Mouse (Mus musculus): ENCODE results near the gene Clec11a. TPM values are rescaled to one million over a fixed set of nuclear protein-coding genes. Genes with fewer than 3 reads are reported as not detected.
"Not testable (repeated sequence)": the region's sequence is repeated elsewhere in the genome, so short reads cannot be mapped to it uniquely, and the experiment has no call there.

Clec11a gene
- polyA plus RNA-seq, 1 experiment from 2014 or later, result 3.5 TPM

DNA sequence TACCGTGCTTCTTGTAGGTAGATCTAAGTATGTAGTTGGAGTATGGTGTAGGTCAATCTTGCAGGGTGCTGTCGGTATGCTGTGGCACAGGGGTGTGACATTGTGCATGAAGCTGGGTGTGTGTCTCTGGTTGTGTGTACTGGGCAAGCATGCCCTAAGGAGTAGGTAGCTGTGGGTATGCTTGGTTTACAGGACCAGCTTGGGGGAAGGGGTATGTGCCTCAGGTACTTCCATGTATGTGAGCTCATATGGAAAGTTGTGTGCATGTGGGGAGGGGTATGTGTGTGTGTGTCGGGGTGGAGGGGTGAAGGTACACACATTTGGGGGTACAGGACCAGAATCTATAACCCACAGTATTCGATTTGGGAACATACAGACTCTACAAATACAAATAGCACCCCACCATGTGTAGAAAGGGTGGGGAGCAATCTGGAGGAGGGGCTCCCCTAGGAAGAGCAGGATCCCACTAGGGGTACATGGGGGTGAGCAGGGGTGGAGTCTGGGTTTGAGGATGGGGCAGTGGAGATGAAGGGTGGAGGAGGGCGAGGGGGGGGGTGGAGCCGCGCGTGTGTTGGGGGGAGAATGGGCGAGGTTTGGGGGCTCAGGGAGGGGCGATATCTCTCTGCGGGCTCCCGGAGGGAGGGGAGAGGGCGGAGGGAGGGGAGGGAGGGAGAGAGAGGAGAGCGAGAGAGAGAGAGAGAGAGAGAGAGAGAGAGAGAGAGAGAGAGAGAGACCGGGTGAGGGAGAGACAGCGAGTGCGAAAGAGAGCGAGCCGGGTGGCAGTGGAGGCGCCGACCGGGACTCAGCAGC is 3.0 kb upstream of the Clec11a start, which contains the start of gene Shank1:
Gene Shank1, plus strand, starts transcription at position 779 of the 810 bp plus-strand sequence.
- H3K9me3 ChIP-seq (ENCODE audit: control insufficient read depth, low read length), result no peaks in the 10 kb centered on the region
- peaks cover 8% of the 10 kb centered on the region; the same call in 1 of the 2 replicates for H3K36me3 ChIP-seq (ENCODE audit: control insufficient read depth, insufficient read depth)
- no peaks in the 10 kb centered on the region for H3K27me3 ChIP-seq (replicated peaks; ENCODE audit: control insufficient read depth, insufficient read depth, low read length)
- H3K27ac ChIP-seq (ENCODE audit: low read length), result peak within 1 kb of the TSS; percentile 56
- H3K4me1 ChIP-seq (replicated peaks; ENCODE audit: control insufficient read depth, insufficient read depth, low read length), result peaks cover 26% of the 10 kb centered on the region
- peak within 1 kb of the TSS; percentile 87 for H3K4me2 ChIP-seq (ENCODE audit: low read length)
- peak within 1 kb of the TSS; percentile 71 for H3K4me3 ChIP-seq (replicated peaks; ENCODE audit: low read length)
- peak within 1 kb of the TSS; percentile 83 for H3K9ac ChIP-seq (replicated peaks; ENCODE audit: low read depth, low read length)
- no peak for ATAC-seq
- 16% methylated on average over 14 of the region's 22 CpGs for WGBS

DNA sequence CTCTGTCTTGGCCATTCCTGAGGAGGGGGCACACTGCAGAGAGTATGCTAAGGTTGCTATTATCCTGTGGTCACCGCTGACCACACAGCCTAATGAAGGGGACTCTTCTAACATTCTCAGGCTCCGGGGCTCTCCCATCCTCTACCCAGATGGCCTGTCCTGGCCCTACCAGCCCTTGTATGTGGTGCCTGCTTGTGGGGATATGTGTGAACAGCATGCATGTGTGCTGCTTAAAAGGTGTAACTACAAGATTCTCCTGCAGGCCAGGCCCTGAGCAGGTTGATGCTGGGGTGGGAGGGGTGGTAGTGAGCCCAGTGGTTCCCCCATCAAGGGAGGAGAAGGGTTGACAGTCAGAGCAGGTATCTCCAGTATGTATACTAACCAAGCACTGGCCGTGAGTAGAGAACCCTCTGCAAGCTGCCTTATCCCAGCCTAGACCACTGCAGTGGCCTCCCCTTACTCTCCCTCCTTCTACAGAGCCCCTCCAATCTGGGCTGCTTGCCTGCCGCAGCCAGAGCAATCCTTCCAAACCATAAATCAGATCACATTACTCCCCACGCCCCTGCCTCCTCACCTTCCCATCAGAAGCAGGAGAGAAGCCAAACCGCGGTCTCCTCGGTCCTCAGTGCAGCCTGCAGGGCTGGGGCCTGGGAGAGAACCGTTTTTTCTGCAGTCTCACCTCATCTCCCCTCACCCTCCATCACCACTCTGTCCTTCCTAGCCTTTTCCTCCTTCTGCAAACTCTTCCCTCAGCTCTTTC is 739 bp upstream of the Clec11a start:
- Histone ChIP-seq H3K4me3 (replicated peaks; ENCODE audit: low read length) (no peak overlapping the region), H3K9ac (replicated peaks; ENCODE audit: low read depth, low read length) (no peak overlapping the region), H3K36me3 (ENCODE audit: control insufficient read depth, insufficient read depth) (no peaks in the 10 kb centered on the region), H3K27me3 (replicated peaks; ENCODE audit: control insufficient read depth, insufficient read depth, low read length) (no peaks in the 10 kb centered on the region), H3K4me2 (ENCODE audit: low read length) (no peak overlapping the region), H3K9me3 (ENCODE audit: control insufficient read depth, low read length) (no peaks in the 10 kb centered on the region), H3K27ac (ENCODE audit: low read length) (no peak overlapping the region), H3K4me1 (replicated peaks; ENCODE audit: control insufficient read depth, insufficient read depth, low read length) (peaks cover 33% of the 10 kb centered on the region)
- ATAC-seq, result no peak
- whole genome bisulfite sequencing, result 53% methylated on average over 9 of the region's 9 CpGs

DNA sequence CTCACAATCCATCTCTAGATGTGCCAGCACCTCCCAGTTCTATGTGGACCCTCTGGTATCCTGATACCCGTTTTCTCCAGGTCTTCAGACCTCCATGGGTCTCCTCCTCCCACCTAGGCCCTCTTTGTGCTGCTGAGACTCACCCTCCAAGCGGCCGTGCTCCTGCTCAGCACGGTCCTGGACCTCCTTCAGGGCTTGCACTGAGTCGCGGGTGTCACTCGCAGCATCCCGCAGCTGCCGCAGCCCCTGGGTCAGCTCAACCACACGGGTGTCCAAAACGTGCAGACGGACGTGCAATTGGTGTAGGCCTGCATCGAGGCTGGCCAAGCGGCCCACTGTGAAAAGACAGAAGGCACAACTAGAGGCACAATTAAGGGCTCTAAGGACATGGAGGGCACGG is 1.0 kb downstream of the Clec11a start:
- 6% methylated on average over 16 of the region's 16 CpGs for WGBS
- ATAC-seq, result no peak
- H3K4me2 ChIP-seq (ENCODE audit: low read length), result peak overlapping the region; percentile 87
- H3K4me3 ChIP-seq (replicated peaks; ENCODE audit: low read length), result peak overlapping the region; percentile 78
- no peaks in the 10 kb centered on the region for H3K27me3 ChIP-seq (replicated peaks; ENCODE audit: control insufficient read depth, insufficient read depth, low read length)
- H3K9ac ChIP-seq (replicated peaks; ENCODE audit: low read depth, low read length), result no peak overlapping the region; the same call in 1 of the 2 replicates
- H3K36me3 ChIP-seq (ENCODE audit: control insufficient read depth, insufficient read depth), result no peaks in the 10 kb centered on the region
- H3K9me3 ChIP-seq (ENCODE audit: control insufficient read depth, low read length), result no peaks in the 10 kb centered on the region
- peak overlapping the region; percentile 35; the same call in 1 of the 2 replicates for H3K27ac ChIP-seq (ENCODE audit: low read length)
- H3K4me1 ChIP-seq (replicated peaks; ENCODE audit: control insufficient read depth, insufficient read depth, low read length), result peaks cover 18% of the 10 kb centered on the region

DNA sequence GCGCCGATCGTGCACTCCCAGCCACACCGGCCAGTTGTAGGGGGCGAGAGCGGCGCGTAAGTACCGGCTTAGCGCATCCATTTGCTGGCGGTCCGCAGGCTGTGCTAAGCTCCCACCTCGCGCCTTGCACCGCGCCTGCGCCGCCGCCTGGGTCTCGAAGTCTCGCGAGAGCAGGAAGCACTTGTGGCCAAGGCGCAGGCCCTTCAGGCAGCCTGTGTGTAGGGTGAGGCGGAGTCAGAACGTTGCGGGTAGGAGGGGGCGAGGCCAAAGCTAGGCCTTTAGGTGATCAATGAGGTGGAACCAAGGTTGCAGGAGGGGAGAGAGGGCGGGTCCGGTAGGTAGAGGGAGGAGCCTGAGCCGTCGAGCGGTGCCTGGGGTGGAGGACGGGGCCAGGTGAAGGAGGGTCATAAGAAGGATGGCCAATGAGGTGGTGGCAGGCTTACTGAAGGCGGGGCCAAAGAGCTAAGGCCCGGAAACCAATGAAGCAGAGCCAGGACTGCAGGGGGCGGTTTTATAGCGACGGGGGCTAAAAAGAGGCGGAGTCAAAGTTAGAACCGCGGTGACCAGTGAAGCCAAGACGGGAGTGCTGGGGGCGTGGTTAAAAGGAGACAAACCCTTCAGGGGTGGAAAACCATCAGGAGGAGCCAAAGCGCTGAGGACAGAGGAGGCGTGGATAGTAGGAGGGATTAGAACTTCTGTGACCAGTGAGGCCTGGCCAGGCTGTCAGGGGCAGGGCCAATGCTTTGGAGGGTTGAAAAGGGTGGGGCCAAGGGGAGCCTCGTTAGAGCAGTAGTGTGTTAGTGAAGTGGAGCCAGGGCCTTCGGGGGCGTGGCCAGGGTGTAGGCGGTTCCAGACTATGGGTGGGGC is 1.7 kb downstream of the Clec11a start:
- under 1% methylated on average over 49 of the region's 49 CpGs for WGBS
- peak overlapping the region; percentile 97 for H3K9ac ChIP-seq (replicated peaks; ENCODE audit: low read depth, low read length)
- peak overlapping the region; percentile 87 for H3K4me2 ChIP-seq (ENCODE audit: low read length)
- H3K9me3 ChIP-seq (ENCODE audit: control insufficient read depth, low read length), result no peaks in the 10 kb centered on the region
- H3K27ac ChIP-seq (ENCODE audit: low read length), result peak overlapping the region; percentile 95
- H3K36me3 ChIP-seq (ENCODE audit: control insufficient read depth, insufficient read depth), result no peaks in the 10 kb centered on the region
- H3K27me3 ChIP-seq (replicated peaks; ENCODE audit: control insufficient read depth, insufficient read depth, low read length), result no peaks in the 10 kb centered on the region
- H3K4me1 ChIP-seq (replicated peaks; ENCODE audit: control insufficient read depth, insufficient read depth, low read length), result peaks cover 14% of the 10 kb centered on the region
- peak; percentile 94 for ATAC-seq
- H3K4me3 ChIP-seq (replicated peaks; ENCODE audit: low read length), result peak overlapping the region; percentile 78

DNA sequence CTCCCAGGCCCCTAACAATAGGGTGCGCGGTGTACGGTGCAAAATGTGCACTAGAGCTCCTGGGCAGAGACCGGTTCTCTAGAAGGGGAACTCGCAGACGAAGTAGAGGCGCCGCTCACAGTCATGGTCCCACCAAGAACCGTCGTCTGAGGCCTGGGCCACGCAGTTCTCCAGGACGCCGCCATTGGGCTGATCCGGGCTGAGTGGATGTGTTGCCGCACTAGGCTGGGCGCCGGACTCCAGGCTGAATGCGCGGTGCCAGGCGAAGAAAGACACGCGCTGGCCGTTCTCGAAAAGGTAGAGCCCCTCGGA is 2.3 kb downstream of the Clec11a start:
- Histone ChIP-seq H3K9ac (replicated peaks; ENCODE audit: low read depth, low read length) (peak overlapping the region; percentile 97), H3K36me3 (ENCODE audit: control insufficient read depth, insufficient read depth) (no peaks in the 10 kb centered on the region), H3K27ac (ENCODE audit: low read length) (peak overlapping the region; percentile 95), H3K4me2 (ENCODE audit: low read length) (peak overlapping the region; percentile 87), H3K27me3 (replicated peaks; ENCODE audit: control insufficient read depth, insufficient read depth, low read length) (no peaks in the 10 kb centered on the region), H3K9me3 (ENCODE audit: control insufficient read depth, low read length) (no peaks in the 10 kb centered on the region), H3K4me3 (replicated peaks; ENCODE audit: low read length) (peak overlapping the region; percentile 78), H3K4me1 (replicated peaks; ENCODE audit: control insufficient read depth, insufficient read depth, low read length) (peaks cover 14% of the 10 kb centered on the region)
- under 1% methylated on average over 25 of the region's 25 CpGs for WGBS
- peak; percentile 47 for ATAC-seq

DNA sequence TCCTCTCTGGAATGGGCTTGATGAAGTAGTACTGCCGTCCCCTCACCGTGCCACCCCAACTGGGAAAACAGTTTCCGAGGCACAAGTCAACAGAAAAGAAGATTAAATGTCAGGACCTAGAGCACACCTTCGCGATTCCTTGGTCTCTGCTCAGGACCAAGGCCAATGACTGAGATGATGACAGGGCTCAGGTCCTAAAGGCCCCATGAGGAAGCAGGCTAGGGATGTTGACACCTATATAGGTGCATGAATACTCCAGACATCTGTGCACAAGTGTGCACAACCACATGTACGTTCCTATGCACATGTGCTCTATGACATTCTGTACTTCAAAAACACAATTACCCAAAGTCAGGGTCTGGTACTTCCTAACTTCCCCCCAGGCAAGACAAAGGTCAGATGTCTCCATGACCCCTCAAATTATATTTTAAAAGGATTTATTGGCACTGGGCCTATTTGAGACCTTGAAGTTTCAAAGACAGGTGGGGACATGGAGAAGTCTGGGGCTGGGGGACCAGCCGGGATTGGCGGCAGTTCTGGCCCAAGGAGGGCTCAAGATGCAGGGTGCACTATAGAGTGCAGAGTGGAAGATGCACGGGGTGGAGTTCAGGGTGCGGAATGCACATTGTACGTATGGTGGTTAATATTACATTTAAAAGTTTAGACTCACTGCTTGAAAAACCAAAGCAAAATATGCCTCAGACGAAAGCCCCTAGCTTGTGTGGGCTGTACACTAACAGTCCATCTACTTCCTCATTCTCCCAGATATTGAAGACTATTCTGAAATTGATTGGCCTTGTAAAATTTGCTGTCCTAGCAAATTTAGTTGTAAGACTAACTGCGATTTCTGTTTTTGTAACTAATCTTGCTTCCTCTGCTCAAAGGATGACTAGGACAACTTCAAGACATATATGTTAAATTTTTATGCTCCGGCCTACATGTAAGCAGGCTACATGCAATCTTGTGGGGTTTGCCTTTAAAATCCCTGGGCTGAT is 3.1 kb downstream of the Clec11a start:
- H3K27ac ChIP-seq (ENCODE audit: low read length), result peak overlapping the region; percentile 95

DNA sequence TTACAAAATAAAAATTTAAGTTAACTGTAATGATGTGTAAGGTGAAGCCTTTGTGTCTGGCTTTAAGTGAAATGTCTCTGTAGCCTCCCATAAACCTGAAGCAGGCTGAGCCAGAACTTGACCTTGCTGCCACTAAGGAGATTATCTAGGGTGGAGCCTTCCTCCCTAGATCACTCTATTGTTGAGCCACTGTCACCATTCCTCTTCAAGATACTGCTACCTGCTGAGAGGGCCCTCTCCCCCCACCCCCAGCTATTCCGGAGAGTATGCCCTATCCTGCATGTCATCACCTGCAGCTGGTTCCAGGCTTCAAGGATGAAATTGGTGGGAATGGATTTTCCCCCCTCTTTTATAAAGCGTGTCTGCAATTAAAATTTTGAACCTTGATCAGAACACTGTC is 9.2 kb downstream of the Clec11a start:
- H3K9me3 ChIP-seq (ENCODE audit: control insufficient read depth, low read length); H3K9ac ChIP-seq (replicated peaks; ENCODE audit: low read depth, low read length); H3K36me3 ChIP-seq (ENCODE audit: control insufficient read depth, insufficient read depth); H3K27me3 ChIP-seq (replicated peaks; ENCODE audit: control insufficient read depth, insufficient read depth, low read length); ATAC-seq; H3K4me3 ChIP-seq (replicated peaks; ENCODE audit: low read length); H3K27ac ChIP-seq (ENCODE audit: low read length); H3K4me2 ChIP-seq (ENCODE audit: low read length); H3K4me1 ChIP-seq (replicated peaks; ENCODE audit: control insufficient read depth, insufficient read depth, low read length): not testable (repeated sequence)
- 92% methylated on average over 2 of the region's 2 CpGs for WGBS

More for the DNA sequence above, 3.1 kb downstream of the Clec11a start:
- Histone ChIP-seq H3K36me3 (ENCODE audit: control insufficient read depth, insufficient read depth) (no peaks in the 10 kb centered on the region), H3K4me2 (ENCODE audit: low read length) (peak overlapping the region; percentile 87), H3K9ac (replicated peaks; ENCODE audit: low read depth, low read length) (peak overlapping the region; percentile 97), H3K4me3 (replicated peaks; ENCODE audit: low read length) (peak overlapping the region; percentile 78), H3K9me3 (ENCODE audit: control insufficient read depth, low read length) (no peaks in the 10 kb centered on the region), H3K4me1 (replicated peaks; ENCODE audit: control insufficient read depth, insufficient read depth, low read length) (peaks cover 14% of the 10 kb centered on the region), H3K27me3 (replicated peaks; ENCODE audit: control insufficient read depth, insufficient read depth, low read length) (no peaks in the 10 kb centered on the region)
- ATAC-seq, result no peak
- 86% methylated on average over 14 of the region's 14 CpGs for WGBS

DNA sequence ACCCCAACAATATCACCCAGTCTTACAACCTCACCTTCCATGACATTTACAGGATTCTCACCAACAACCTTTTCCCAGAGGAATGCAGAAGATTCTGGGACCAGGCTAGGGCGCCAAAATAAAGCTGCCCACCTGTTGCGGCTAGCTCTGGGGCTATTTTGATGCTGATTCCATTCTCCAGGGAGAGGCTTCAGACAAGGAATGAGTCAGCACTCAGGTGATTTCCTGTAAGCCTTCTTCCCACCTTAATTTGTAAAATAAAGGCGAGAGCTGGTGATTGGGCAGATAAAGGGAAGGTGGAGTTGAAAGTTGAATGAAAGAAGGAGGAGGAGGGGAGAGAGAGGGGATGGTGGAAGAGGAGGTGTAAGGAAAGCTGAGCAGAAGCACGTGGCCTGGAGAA is 15.3 kb downstream of the Clec11a start:
- WGBS, result 56% methylated on average over 4 of the region's 4 CpGs
- no peaks in the 10 kb centered on the region for H3K36me3 ChIP-seq (ENCODE audit: control insufficient read depth, insufficient read depth)
- H3K27me3 ChIP-seq (replicated peaks; ENCODE audit: control insufficient read depth, insufficient read depth, low read length), result no peaks in the 10 kb centered on the region
- no peak overlapping the region for H3K4me3 ChIP-seq (replicated peaks; ENCODE audit: low read length)
- ATAC-seq, result no peak
- H3K4me1 ChIP-seq (replicated peaks; ENCODE audit: control insufficient read depth, insufficient read depth, low read length), result no peaks in the 10 kb centered on the region
- H3K4me2 ChIP-seq (ENCODE audit: low read length), result no peak overlapping the region
- no peak overlapping the region for H3K9ac ChIP-seq (replicated peaks; ENCODE audit: low read depth, low read length)
- no peak overlapping the region for H3K27ac ChIP-seq (ENCODE audit: low read length)
- no peaks in the 10 kb centered on the region for H3K9me3 ChIP-seq (ENCODE audit: control insufficient read depth, low read length)

All from forebrain, embryonic 16.5 days (tissue).